Mouse (Mus musculus): ENCODE measurements around the gene Slc25a45.

The Slc25a45 gene

DNA sequence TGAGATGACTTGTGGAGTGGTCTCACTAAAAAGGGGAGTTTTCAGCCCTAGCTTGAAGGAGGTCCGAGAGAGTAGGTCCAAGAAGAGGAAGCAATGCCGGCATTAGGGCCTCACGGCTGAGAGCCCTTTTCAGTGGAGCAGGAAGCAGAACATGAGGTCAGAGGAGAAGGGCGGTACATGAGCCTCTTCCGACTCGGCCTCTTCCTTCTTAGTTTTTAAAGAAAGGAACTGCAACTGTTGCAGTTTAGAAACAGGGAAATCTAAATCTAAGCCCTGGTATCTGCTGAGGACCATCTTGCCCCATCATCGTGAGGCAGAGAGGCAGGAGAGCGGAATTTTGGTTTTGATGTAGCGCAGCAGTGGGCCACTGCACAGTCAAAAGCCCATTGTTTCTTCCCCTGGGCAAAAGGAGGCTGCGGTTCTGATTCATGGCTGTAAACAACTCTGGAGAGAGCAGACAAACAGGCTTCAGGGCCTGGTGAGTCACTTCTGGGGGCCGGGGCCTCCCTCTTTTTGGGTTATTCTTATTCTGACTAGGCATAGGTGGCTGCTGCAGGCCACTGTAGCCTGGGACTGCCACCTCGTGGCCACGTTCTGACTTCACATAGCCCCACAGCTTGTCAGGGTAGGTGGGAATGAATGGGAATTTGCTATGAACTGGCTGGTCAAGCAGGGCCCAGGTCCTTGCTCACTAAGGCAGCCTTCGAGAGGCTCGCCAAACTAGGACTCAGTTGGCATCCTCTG, at the start of gene Slc25a45:
TSS of gene Slc25a45 (plus strand) at position 191 of the 744 bp plus-strand sequence.
- DNase-seq (ENCODE audit: low spot score): peak; percentile 84

DNA sequence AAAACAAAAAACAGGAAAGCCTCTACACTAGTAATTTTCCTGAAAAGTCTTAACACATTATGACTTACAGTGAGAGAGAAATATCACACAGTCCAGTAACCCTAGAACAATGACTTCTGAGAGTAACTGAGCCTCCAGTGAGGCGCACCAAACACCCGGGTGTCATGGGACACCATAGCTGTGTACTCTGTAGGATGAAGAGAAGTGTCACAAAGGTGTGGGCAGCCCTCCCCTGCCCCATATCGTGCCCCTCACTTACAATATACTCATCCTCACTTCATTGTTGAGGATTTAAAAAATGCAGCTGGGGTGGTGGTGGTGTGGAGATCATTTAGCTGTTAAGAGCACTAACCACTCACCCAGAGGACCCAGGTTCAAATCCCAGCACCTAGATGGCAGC, 49.5 kb upstream of the Slc25a45 start:
- no peak for DNase-seq (ENCODE audit: low spot score)

DNA sequence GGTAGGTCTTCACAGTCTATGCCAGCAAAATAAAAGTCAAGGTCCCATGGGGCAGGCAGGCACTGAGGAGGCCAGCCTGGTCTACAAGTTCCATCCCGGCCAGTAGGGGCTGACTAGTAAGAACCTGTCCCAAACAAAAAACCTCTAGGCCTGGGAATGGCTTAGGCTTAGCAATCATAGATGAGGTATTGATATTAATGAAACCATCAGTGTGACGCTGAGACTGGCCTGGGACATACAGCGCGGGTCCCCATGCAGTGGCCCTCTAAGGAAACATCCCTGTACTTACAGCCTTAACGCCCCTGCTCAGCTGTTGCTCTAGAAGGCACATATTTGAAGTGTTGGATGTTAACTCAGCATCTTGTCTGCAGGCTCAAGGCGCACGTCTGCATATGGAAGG, 48.7 kb upstream of the Slc25a45 start:
- DNase-seq (ENCODE audit: low spot score): no peak

DNA sequence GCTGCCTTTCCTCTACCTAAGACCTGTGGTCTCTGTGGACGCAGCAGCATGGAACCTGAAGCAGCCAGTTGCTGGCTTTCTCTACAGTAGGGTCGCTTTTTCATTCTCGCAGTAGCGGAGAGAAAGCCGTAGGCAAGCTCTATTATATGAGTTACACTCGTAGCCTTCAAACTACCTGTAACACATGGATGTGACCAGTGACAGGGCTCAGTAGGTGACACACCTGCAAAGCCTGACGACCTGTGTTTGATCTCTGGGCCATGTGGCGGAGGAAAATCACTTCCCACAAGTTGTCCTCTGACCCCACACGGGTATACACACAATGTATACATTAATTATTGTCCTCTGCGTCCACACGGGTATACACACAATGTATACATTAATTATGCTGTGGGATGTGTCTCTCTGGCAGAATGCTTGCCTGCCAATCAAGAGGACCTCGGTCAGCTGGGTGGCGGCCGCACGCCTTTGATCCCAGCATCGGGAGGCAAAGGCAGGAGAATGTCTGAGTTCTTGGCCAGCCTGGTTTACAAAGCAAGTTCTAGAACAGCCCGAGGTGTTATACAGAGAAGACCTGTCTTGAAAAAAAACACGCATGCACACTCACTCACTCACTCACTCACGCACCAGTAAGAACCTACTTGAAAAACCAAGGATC, 47.5 kb upstream of the Slc25a45 start:
- DNase-seq (ENCODE audit: low spot score): no peak

DNA sequence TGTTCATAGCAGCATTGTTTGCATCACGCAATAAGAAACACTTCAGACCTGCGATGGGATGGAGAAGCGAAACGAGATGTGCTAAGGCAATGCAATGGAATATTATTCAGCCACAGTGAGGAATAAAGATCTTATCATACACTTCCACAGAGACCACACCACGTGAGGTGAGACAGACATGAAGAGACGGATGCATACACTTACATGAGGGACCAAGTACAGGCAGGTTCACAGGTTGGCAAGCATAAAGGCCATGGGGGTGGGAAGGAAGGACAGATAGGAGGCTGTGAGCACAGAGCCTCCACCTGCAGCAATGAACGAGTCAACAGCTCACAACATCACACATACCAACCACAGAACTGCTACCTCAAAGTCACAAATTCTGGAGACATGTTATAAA, 46.8 kb upstream of the Slc25a45 start:
- no peak for DNase-seq (ENCODE audit: low spot score)

DNA sequence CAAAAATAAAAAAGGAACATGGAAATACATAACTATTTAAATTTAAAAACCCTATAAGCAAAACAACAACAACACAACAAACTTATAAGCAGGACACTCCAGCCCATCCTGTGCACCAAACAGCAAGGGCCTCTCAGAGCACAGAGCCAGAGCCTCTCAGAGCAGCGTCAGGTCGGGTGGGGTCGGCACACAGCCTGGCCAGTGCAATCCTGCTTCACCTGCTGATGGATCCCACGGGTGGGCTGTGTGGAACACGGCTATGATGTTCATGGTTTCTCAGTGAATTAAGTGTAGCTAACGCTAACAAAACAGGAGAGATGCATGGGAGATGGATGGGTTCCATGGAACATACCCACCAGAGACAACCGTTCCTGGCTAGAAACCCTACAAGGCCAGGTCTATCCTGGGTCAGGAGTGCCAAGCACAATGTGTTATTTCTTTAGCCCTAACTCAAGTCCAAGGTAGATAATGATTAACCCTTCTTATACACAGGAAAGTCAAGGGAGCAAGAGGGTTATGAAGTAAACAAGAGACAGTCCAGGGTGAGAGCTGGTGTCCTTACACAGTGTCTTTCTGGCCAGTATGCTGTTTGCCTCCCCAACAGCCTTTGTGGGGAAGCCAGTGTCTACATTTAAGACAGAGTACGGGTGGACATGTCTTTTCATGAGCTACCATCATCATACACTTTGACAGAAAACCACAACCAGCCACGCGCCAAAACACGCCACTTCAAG, 46.2 kb upstream of the Slc25a45 start:
- no peak for DNase-seq (ENCODE audit: low spot score)

DNA sequence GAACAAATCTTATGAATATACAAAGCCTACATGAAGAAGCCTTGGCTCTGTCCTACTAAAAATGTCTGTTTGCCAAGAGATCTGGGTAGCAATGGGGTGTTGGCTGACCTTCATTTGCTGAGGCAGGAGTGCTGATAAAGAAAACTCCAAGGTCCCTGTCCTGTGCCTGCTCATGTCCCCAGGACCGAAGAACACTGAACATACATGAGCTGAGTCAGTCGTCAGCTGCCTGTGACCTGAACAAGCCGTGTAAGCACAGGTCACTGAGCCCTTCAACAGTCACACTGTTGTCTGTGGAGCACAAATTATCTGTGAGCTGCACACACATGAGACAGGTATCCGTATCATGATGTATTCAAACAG, 45.7 kb upstream of the Slc25a45 start:
- no peak for DNase-seq (ENCODE audit: low spot score)

DNA sequence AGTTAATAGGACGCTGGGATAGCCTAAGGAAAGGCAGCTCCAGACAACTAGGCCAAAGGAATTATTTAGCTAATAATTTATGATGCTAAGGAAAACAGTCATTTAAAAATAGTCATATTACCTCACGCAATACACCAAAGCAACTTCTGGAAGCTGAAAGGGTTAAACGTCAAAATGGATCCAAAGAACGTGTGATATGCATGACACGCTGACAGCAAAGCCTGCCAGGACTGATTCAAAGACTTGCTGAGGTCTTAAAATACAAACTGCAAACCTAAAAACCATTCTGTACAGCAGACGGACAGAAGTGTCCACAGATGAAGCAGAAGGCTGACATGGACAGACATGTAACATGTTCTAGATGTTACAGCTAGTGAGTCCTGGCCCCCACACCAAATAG, 45.3 kb upstream of the Slc25a45 start:
- DNase-seq (ENCODE audit: low spot score): no peak

DNA sequence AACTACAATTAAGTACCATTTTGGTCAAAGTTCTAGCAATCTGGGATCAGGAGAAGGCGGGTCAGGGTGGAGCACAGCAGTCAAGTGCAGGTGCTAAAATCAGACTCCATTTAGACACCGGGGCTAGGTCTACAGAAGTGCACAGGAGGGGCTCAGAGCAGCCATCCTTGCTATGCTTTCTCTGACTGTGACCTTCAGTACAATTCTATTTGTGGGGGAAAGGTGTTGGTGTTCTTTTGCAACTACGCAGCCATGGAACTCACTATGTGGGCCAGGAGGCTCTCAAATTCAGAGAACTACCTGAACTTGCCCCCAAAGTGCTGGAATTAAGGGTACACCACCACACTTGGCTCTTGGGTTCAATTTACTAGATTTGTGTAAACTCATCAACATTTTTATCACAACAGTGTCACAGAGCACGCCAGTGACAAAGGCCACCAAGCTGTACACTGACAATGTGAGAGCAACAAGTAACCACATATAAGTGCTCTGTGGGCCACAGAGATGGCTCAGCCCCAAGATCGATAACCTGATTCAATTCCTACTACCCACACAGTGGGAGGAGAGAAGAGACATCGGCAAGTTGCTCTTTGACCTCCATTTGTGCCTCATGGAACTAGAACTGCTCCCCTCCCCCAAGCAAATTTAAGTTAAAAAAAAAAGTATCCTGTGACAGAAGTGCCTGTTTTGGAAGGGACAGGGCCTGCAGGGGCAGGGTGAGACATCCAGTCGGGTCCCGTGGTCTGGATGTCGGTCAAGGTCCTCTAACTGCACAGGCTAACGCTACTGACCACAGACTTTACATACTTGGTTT, 44.1 kb upstream of the Slc25a45 start:
- no peak for DNase-seq (ENCODE audit: low spot score)

DNA sequence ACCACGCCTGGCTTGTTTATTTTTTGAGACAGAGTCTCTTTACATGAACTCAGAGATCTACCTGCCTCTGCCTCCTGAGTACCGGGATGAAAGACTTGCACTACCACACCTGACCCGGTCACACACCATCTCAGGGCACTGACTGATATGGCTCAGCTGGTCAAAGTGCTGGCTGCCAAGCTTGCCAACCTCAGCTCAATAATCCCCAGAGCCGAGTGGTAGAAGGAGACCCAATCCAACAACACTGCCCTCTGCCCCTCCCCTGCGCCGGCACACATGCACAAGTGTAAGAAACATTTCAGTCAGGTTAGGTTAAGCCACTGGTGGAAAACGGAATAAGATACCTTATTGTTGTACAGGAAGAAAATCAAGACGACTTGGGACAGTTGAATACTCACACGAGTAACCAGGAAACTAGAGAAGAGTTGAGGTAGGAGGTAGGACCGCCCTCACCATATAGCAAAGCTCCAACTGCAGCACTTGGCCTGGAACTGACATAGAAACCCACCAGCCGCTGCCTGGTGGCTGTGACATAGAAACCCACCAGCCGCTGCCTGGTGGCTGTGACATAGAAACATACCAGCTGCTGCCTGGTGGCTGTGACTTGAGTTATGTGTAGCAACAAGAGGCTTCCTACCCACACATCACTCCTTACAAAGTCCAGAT, 43.2 kb upstream of the Slc25a45 start:
- no peak for DNase-seq (ENCODE audit: low spot score)

DNA sequence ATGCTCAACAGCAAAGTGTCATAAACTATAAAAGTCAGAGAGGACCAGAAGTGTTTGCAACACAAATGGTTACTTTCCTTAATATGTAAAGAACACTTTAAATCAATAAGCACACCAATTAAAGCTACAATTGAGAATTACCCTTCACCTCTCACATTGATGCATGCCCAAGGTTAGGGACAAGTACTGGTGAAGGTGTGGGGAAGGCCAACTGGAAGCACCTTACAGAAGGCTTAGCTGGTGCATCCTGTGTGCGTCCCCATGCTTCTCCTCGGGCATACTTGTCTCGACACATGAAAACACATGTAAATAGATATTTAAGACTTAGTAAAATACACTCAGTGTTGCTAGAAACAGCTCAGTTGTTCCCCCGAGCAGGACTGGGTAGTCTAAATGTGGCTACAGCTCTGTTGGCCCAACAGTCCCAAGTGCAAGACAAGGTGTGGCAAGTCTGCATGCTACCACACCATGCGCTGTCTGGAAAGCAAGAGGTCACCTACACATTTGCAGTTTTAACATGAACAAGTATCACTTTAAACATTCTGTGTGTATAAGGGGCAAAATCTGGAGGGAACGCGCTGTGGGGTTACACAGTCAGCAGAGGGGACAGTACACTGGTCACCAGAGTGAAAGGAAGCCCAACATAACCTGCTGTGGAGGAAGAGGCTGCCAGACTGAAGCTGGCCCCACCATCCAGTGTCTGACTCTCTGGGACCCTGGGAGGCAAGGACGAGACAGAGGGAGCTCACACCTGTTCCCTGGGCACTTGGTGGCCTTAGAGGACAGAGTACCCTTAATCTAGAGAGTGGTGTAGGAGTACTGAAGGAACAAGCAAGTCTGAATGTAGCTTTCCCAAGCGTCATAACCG, 42.3 kb upstream of the Slc25a45 start:
- no peak for DNase-seq (ENCODE audit: low spot score)

DNA sequence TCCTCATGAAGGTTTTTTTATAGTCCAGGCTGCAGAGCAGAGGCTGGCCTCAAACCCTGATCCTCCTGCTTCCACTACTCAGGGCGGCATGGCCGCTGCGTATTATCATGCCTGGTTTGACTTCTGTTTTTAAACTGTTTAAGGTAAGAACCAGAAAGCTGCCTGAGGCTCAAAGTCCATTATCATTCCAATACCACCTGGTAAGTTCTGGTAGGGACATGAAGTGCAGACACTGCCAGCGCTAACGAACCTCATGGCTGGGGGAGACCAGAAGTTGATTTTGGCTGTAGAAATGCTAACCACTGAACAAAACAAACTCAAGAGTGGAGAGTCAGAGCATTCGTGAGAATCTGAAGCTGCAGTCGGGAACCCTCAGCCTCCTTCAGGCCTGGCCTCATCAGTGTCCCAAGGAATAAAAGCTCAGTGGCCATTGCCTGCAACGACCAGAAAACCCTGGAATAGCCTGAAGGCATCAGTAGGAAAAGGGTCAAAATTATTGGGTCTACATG, 41.6 kb upstream of the Slc25a45 start:
- DNase-seq (ENCODE audit: low spot score): no peak

DNA sequence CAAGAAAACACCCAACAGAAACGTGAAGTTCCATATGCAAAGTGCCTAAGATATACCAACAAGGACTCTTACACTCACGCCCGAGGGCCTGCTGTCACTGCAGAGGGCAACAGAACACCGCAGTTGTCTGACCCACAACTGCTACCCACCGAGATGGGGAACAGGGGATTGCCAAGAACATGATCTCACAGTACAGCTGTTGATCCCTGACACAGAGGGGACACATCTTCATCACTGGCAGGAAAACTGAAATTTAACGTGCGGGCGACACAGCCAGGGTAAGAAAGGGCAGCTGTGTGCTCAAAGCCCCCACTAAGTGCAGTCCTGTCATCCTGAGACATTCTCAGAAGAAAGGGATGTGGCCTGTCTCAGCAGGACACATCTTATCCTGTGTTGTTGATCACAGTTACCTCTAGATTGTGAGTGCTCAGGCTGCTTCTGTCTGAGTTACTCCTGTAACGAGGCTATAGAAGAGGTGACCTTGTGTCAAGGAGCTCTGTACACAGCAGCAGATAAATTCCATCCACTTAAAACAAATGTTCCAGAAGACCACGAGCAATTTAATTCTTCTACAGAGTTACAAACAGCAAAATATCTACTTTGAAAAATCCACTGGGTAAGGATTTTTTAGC, 40.6 kb upstream of the Slc25a45 start:
- no peak for DNase-seq (ENCODE audit: low spot score)

DNA sequence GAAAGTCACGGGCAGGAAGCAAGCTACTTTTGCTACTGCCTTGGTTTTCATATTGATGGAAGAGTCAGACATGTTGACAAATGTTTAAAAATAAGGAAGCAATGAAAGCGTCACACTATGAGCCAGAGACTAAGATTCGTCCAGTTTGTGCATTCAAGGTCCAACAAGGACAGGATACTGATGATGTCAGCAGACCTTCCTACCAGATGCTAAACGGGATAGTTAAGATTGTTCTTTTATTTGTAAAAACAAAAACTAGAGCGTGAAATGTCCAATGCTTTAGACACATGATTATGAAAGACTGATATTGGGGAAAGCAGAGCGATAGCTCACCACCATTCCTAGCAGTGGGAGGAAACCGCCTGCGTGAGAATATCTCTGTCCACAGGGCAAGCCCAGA, 40.0 kb upstream of the Slc25a45 start:
- no peak for DNase-seq (ENCODE audit: low spot score)

DNA sequence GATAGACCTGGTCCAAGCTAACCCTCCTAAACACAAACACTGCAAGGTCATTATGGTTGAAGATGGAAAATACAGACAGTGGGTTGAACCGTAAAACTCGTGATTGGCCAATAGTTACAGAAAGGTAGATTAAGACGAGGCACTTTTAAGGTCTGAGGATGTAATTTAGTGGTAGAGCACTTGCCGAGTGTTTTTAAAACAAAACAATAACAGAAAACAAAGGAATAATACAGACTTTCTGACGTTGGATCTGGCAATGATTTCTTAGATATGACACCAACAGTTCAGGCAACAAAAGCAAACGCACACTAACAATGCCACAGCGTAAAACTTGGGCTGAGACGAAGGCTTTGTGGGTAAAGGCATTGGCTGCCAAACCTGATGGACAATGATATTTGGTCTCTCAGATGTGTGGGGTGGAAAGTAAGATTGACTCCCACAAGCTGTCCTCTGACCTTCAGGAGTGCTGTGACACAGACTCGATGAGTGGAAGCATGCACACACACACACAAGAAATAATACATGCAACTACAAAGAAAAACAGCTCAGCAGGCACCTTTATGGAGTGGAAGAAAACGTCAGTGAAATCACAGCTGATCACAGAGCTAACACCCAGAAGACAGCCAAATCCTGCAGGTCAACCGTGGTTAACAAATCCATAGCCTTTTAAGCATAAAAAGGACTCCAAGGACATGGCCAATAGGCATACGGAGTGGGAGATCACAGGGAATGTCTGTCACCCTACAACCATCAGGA, 39.3 kb upstream of the Slc25a45 start:
- no peak for DNase-seq (ENCODE audit: low spot score)

DNA sequence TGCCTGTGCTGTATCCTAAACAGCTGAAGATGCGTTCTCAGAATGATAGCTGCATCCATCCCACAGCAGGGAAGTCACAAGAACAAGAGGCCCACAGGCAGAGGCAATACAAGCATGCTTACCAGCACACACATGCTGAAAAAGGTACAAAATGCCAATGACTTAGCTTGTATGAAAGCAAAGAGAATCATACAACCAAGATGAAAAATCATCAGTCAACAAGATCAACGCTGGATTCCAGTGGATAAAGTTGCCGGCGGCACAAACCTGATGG, 38.8 kb upstream of the Slc25a45 start:
- DNase-seq (ENCODE audit: low spot score): no peak

DNA sequence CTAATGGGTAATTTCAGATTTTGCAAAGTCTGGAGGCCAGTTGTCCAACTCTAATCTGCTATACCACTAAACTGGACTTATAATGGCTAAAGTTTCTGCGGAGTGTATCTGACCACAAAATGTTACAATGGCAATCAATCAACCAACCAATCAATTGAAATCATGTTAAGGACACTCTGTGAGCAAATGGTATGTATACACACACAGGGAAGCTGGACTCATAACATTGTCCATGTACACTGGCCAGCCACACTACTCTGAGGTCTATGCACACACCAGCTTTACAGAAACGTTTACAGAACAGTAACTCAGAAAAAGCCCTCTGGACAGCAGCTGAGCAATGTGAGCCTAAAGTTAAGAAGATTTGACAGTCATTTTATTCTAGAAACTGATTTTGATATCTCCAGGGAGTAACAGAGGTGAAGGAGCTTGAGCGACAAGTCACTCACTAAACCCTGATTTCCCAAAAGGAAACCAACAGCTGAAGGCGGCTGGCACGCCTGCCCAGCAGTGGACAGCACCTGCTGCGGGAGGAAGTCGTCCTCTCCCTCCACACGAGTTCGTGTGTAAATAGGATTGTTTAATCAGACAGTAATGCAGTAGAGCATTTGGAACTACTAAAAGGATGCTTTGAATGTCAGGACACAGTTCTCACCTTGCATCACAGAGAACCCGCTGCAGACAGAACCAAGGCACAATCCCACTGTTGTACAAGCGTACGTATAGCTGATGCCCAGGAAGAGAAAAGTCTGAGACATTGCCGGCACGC, 38.1 kb upstream of the Slc25a45 start:
- no peak for DNase-seq (ENCODE audit: low spot score)

DNA sequence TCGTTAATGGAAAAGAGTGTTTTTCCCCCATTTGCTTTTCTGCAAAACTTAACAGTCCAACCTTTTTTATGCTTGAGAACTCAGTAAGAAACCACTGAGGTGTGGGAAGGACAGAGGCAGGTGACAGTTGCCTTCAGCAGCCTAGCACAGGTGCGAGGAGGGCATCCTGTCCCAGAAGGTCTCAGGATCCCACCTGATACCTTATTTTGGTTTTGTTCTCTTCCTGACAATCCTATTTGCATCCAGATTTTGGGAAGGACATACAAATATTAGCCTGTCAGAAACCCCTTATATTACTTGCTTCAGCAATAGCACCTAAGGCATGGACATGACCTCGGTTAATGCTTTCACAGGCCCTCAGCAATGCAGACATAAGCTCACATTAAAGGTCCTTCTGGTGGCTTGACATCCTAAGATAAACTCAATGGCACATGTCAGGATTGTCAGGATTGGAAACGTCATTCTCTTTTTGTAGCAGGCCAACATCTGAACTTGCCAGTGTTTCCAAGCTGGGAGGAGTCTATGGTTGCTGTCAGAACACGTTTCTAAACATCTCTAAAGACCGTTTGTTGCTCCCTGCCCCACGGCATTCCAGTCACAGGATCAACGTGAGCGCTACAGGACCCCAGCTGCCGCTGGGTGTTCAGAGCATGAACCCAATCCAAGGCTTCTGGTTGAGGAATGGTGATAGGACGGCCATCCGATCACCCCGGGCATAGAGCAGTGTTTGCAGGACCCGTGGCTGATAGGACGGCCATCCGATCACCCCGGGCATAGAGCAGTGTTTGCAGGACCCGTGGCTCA, 37.3 kb upstream of the Slc25a45 start:
- no peak for DNase-seq (ENCODE audit: low spot score)

Data from T-cell, adult 2 months (primary cell).